In the genomic region with DNA sequence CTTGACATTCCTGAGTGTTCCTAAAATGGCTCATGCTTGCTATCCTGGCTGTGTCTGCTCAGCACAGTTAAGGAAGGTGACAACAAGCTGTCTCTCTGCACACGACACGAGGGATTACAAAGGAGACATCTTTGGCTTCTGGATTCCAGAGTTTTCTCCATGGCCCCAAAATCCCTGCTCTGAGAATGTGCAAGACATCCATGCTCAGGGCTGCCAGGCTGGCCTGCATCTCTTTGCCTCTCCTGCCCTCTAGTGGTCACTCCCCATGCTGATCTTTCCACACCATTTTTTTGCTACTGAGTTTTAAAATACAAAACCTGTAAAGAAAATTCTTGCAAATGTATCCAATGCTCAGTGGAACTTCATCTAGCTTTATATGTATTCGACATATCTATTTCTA, we compare ENCODE assay signal across 8 mouse cellular contexts. TPM values are rescaled to one million over a fixed set of nuclear protein-coding genes. Genes with fewer than 3 reads are reported as not detected.
DNase-seq lines count a peak whose midpoint lies in the region; ATAC-seq and TF ChIP-seq lines count a peak whose summit lies in the region.

No protein-coding gene starts in this region.

- intact Hi-C loops in gastrocnemius, postnatal 14 days (cut with DNase I; ENCODE audit: low total_unique reads): loop anchor here (5.0 kb wide), 2 partner anchors 791 to 941 kb away; no protein-coding TSS in a partner anchor

- no peak overlapping the region for H3K9ac ChIP-seq in kidney, embryonic 15.5 days
- no peak overlapping the region for H3K9ac ChIP-seq in liver, adult 2 months (ENCODE audit: low read depth, low read length)
- no peak overlapping the region for H3K9ac ChIP-seq in neural tube, embryonic 13.5 days

- H3K4me2 ChIP-seq in kidney, embryonic 15.5 days: no peak overlapping the region
- H3K4me2 ChIP-seq in neural tube, embryonic 13.5 days: no peak overlapping the region

- no peaks in the 10 kb centered on the region for H3K79me2 ChIP-seq in liver, adult 2 months (ENCODE audit: control insufficient read depth, insufficient read depth, low read length)

- no peak overlapping the region for H3K4me3 ChIP-seq in kidney, embryonic 15.5 days (replicated peaks)
- no peak overlapping the region for H3K4me3 ChIP-seq in liver, adult 2 months (ENCODE audit: insufficient read depth, low read depth, low read length)
- no peak overlapping the region for H3K4me3 ChIP-seq in neural tube, embryonic 13.5 days

- peaks cover 19% of the 10 kb centered on the region for H3K4me1 ChIP-seq in kidney, embryonic 15.5 days
- peaks cover 7% of the 10 kb centered on the region for H3K4me1 ChIP-seq in liver, adult 2 months (ENCODE audit: control insufficient read depth, insufficient read depth, low read length)
- peaks cover 14% of the 10 kb centered on the region for H3K4me1 ChIP-seq in neural tube, embryonic 13.5 days (replicated peaks)

- no peak overlapping the region for H3K27ac ChIP-seq in kidney, embryonic 15.5 days
- H3K27ac ChIP-seq in liver, adult 2 months (replicated peaks; ENCODE audit: insufficient read depth, low read depth, low read length): no peak overlapping the region
- H3K27ac ChIP-seq in neural tube, embryonic 13.5 days (replicated peaks): no peak overlapping the region

- DNase-seq in urinary bladder, adult 18-20 months (ENCODE audit: low spot score in 2 of 2): peak; percentile 43 to 63
- DNase-seq in urinary bladder, adult 2 months (ENCODE audit: low spot score): no peak
- peak; percentile 64 to 85 for DNase-seq in cerebellum, postnatal 4 days (ENCODE audit: low spot score in 2 of 2)
- peak; percentile 69 for DNase-seq in gastrocnemius, postnatal 14 days
- DNase-seq in liver, adult 2 months (ENCODE audit: extremely low read depth, low read depth, low spot score): peak; percentile 41
- DNase-seq in testis, postnatal 10 days (ENCODE audit: low spot score): peak; percentile 86

- WGBS in kidney, embryonic 15.5 days: 5% methylated on average over 3 of the region's 3 CpGs
- WGBS in liver, adult 2 months: 8% methylated on average over 3 of the region's 3 CpGs
- 3% methylated on average over 3 of the region's 3 CpGs for WGBS in neural tube, embryonic 13.5 days

- no peak for TF ChIP-seq POLR2A in liver, adult 2 months (IDR thresholded peaks at IDR 0.05; ENCODE audit: extremely low read depth, insufficient read depth, low read length)

- peak; percentile 40; the same call in 1 of the 2 replicates for ATAC-seq in kidney, embryonic 15.5 days (replicated peaks; ENCODE audit: low FRiP score)
- peak; percentile 71 for ATAC-seq in neural tube, embryonic 13.5 days (ENCODE audit: low read depth)

- TF ChIP-seq CTCF in liver, adult 2 months (IDR thresholded peaks at IDR 0.05; ENCODE audit: low read depth, low read length): peak; percentile 95

- H3K9me3 ChIP-seq in kidney, embryonic 15.5 days (replicated peaks): no peaks in the 10 kb centered on the region
- no peaks in the 10 kb centered on the region for H3K9me3 ChIP-seq in neural tube, embryonic 13.5 days

- no peaks in the 10 kb centered on the region for H3K36me3 ChIP-seq in kidney, embryonic 15.5 days
- no peaks in the 10 kb centered on the region for H3K36me3 ChIP-seq in liver, adult 2 months (ENCODE audit: control insufficient read depth, insufficient read depth, low read length)
- H3K36me3 ChIP-seq in neural tube, embryonic 13.5 days: no peaks in the 10 kb centered on the region

- H3K27me3 ChIP-seq in kidney, embryonic 15.5 days: no peaks in the 10 kb centered on the region
- no peaks in the 10 kb centered on the region for H3K27me3 ChIP-seq in liver, adult 2 months (ENCODE audit: control insufficient read depth, insufficient read depth, low read length)
- no peaks in the 10 kb centered on the region for H3K27me3 ChIP-seq in neural tube, embryonic 13.5 days

RNA-seq across cellular contexts. Expression of a gene that starts 23.5 kb away (rescaled TPM):
- polyA plus RNA-seq in urinary bladder, adult 2 months (2012; rRNA removed): 0.16 and 0.34 TPM in 2 replicates
- total RNA-seq in gastrocnemius, postnatal 14 days (2021): not detected
- polyA plus RNA-seq in kidney, embryonic 15.5 days (2015; fragmentation: Nextera tagmentation; extraction: Ambion mirVana): not detected in 2 replicates
- 0.09 TPM in 1 of 2 replicates, not detected in the other for total RNA-seq in liver, adult 2 months (2014; rRNA removed)
- not detected in 2 replicates for polyA plus RNA-seq in liver, adult 2 months (2012; rRNA removed)
- 1.7 and 2.0 TPM in 2 replicates for polyA plus RNA-seq in neural tube, embryonic 13.5 days (2015; fragmentation: Nextera tagmentation; extraction: Ambion mirVana)

RNA-seq across cellular contexts. Expression of a gene that starts 34.4 kb away (rescaled TPM):
- 125 and 145 TPM in 2 replicates for polyA plus RNA-seq in urinary bladder, adult 2 months (2012; rRNA removed)
- total RNA-seq in gastrocnemius, postnatal 14 days (2021): 10 to 100 TPM; 41.1 to 76.7 TPM
- 74.6 and 80.4 TPM in 2 replicates for polyA plus RNA-seq in kidney, embryonic 15.5 days (2015; fragmentation: Nextera tagmentation; extraction: Ambion mirVana)
- 42.3 and 63.2 TPM in 2 replicates for total RNA-seq in liver, adult 2 months (2014; rRNA removed)
- 51.6 and 88.2 TPM in 2 replicates for polyA plus RNA-seq in liver, adult 2 months (2012; rRNA removed)
- polyA plus RNA-seq in neural tube, embryonic 13.5 days (2015; fragmentation: Nextera tagmentation; extraction: Ambion mirVana): 78.3 and 83.7 TPM in 2 replicates
